Mouse (Mus musculus) heart, embryonic 14.5 days (tissue): Measurements from ENCODE around the gene Uox. TPM values are rescaled to one million over a fixed set of nuclear protein-coding genes. Genes with fewer than 3 reads are reported as not detected.

Experiments used
- ATAC-seq: fragments of 200-750 bp; cut with Nextera tagmentation; 2 replicates; pipeline ENCODE4 v1.8.0; 2017; ENCODE audit warnings: low read depth, moderate TSS enrichment; ENCODE audit not compliant: insufficient number of reproducible peaks, insufficient read depth, low FRiP score
- H3K27ac ChIP-seq, 2 experiments: fragments of 200-500 bp in 1 of 2; fragments of 300-500 bp in 1 of 2; sonication (generic) in 1 of 2; replicated peaks in 1 of 2; 2 replicates each; pipeline ENCODE4 v1.5.1; 2012 to 2014; ENCODE audit warnings: low read depth in 2 of 2, low read length in 2 of 2, control low read depth in 1 of 2, mild to moderate bottlenecking in 1 of 2, mixed read lengths in 1 of 2; ENCODE audit not compliant: control insufficient read depth in 1 of 2, insufficient read depth in 1 of 2
- H3K27me3 ChIP-seq: fragments of 300-500 bp; sonication (generic); 2 replicates; pipeline ENCODE4 v1.6.1; 2014; ENCODE audit warnings: mild to moderate bottlenecking, low read length, control low read depth; ENCODE audit not compliant: control insufficient read depth, insufficient read depth
- H3K36me3 ChIP-seq: fragments of 300-500 bp; sonication (generic); 2 replicates; pipeline ENCODE4 v1.6.1; 2014; ENCODE audit warnings: mild to moderate bottlenecking, control low read depth, low read length, mixed read lengths; ENCODE audit not compliant: control insufficient read depth, insufficient read depth
- H3K4me1 ChIP-seq, 2 experiments: fragments of 200-500 bp in 1 of 2; fragments of 300-500 bp in 1 of 2; sonication (generic) in 1 of 2; 2 replicates each; pipeline ENCODE4 v1.6.1; 2012 to 2014; ENCODE audit warnings: low read length in 2 of 2, control low read depth in 1 of 2, mixed read lengths in 1 of 2; ENCODE audit not compliant: control insufficient read depth in 2 of 2, insufficient read depth in 2 of 2
- H3K4me2 ChIP-seq: fragments of 300-500 bp; sonication (generic); 2 replicates; pipeline ENCODE4 v1.6.1; 2014; ENCODE audit warnings: mild to moderate bottlenecking, low read length
- H3K4me3 ChIP-seq, 2 experiments: fragments of 200-500 bp in 1 of 2; fragments of 300-500 bp in 1 of 2; sonication (generic) in 1 of 2; 2 replicates each; pipeline ENCODE4 v1.5.1; 2012 to 2014; ENCODE audit warnings: low read length in 2 of 2, mild to moderate bottlenecking in 2 of 2, control low read depth in 1 of 2, low read depth in 1 of 2, moderate library complexity in 1 of 2; ENCODE audit not compliant: control insufficient read depth in 1 of 2, insufficient read depth in 1 of 2
- H3K9ac ChIP-seq: fragments of 300-500 bp; sonication (generic); 2 replicates; pipeline ENCODE4 v1.6.1; 2014; ENCODE audit warnings: mild to moderate bottlenecking, low read length
- H3K9me3 ChIP-seq: fragments of 300-500 bp; sonication (generic); 2 replicates; pipeline ENCODE4 v1.6.1; 2016; ENCODE audit warnings: low read length, control low read depth; ENCODE audit not compliant: control insufficient read depth
- WGBS: fragments of 180-500 bp; shearing (Covaris S2); extraction: QIAGEN DNeasy Blood & Tissue Kit; methylation state at CpG from one replicate; pipeline ENCODE4 v1.1.7; 2014; 5-methylcytosine and 5-hydroxymethylcytosine counted together
- polyA plus RNA-seq: library from polyadenylated mRNA; unstranded; fragments of >200 nt; fragmentation: Nextera tagmentation; extraction: Ambion mirVana; gene quantifications from 2 replicates; pipeline ENCODE4 v1.2.1, GENCODE M21; 2014

Gene Uox
- polyA plus RNA-seq, 1 experiment from 2014 or later, result not detected

- no peak for ATAC-seq
- H3K36me3 ChIP-seq, result no peaks in the 10 kb centered on the region
- H3K4me3 ChIP-seq, result no peak overlapping the region
Measured at GRCm38 (mm10) chr3:146583908-146584307, 13.7 kb downstream of the Uox start.

GRCm38 (mm10) chr3:146586616-146587015 is 16.4 kb downstream of the Uox start:
- Histone ChIP-seq H3K4me1 (peaks cover 2 to 6% of the 10 kb centered on the region in 2 experiments; a peak in 2 of 4 replicates), H3K9ac (no peak overlapping the region), H3K27me3 (no peaks in the 10 kb centered on the region), H3K4me2 (no peak overlapping the region), H3K4me3 (no peak overlapping the region), H3K9me3 (no peaks in the 10 kb centered on the region), H3K36me3 (no peaks in the 10 kb centered on the region), H3K27ac (no peak overlapping the region)
- no peak for ATAC-seq
- WGBS, result 94% methylated on average over 14 of the region's 14 CpGs

More at GRCm38 (mm10) chr3:146583908-146584307, 13.7 kb downstream of the Uox start:
- no peaks in the 10 kb centered on the region for H3K9me3 ChIP-seq
- H3K9ac ChIP-seq, result no peak overlapping the region; the same call in 1 of the 2 replicates
- peaks cover 2 to 6% of the 10 kb centered on the region in 2 experiments; a peak in 2 of 4 replicates for H3K4me1 ChIP-seq
- H3K27me3 ChIP-seq, result no peaks in the 10 kb centered on the region
- peak overlapping the region; percentile 43 for H3K4me2 ChIP-seq
- 44% methylated on average over 5 of the region's 5 CpGs for WGBS
- no peak overlapping the region for H3K27ac ChIP-seq

GRCm38 (mm10) chr3:146589523-146589922 is 19.3 kb downstream of the Uox start:
- no peak overlapping the region for H3K4me3 ChIP-seq
- no peak overlapping the region for H3K9ac ChIP-seq
- H3K4me2 ChIP-seq, result no peak overlapping the region
- no peaks in the 10 kb centered on the region for H3K27me3 ChIP-seq
- H3K4me1 ChIP-seq, result no peaks in the 10 kb centered on the region
- H3K36me3 ChIP-seq, result no peaks in the 10 kb centered on the region
- H3K27ac ChIP-seq, result no peak overlapping the region
- WGBS, result 65% methylated on average over 6 of the region's 6 CpGs
- no peak for ATAC-seq
- no peaks in the 10 kb centered on the region for H3K9me3 ChIP-seq

- Histone ChIP-seq H3K9me3 (no peaks in the 10 kb centered on the region), H3K4me3 (no peak overlapping the region), H3K27me3 (no peaks in the 10 kb centered on the region), H3K27ac (no peak overlapping the region), H3K4me1 (no peaks in the 10 kb centered on the region; a peak in 1 of 4 replicates), H3K36me3 (no peaks in the 10 kb centered on the region), H3K4me2 (no peak overlapping the region), H3K9ac (no peak overlapping the region)
- WGBS, result 92% methylated on average over 7 of the region's 7 CpGs
- ATAC-seq, result no peak
Measured at GRCm38 (mm10) chr3:146591159-146591558, 20.9 kb downstream of the Uox start.

- Histone ChIP-seq H3K9me3 (no peaks in the 10 kb centered on the region), H3K9ac (no peak overlapping the region), H3K27me3 (no peaks in the 10 kb centered on the region), H3K4me1 (no peaks in the 10 kb centered on the region; a peak in 1 of 4 replicates), H3K4me2 (no peak overlapping the region), H3K36me3 (no peaks in the 10 kb centered on the region), H3K4me3 (no peak overlapping the region), H3K27ac (no peak overlapping the region)
- no peak for ATAC-seq
- WGBS, result 81% methylated on average over 2 of the region's 2 CpGs
Measured at GRCm38 (mm10) chr3:146591601-146592000, 21.4 kb downstream of the Uox start.

- Histone ChIP-seq H3K27ac (no peak overlapping the region), H3K9ac (no peak overlapping the region), H3K9me3 (no peaks in the 10 kb centered on the region), H3K27me3 (no peaks in the 10 kb centered on the region), H3K36me3 (no peaks in the 10 kb centered on the region), H3K4me3 (no peak overlapping the region), H3K4me2 (no peak overlapping the region), H3K4me1 (peaks cover 0 to 2% of the 10 kb centered on the region in 2 experiments; a peak in 2 of 4 replicates)
- ATAC-seq, result no peak
- WGBS, result 73% methylated on average over 6 of the region's 6 CpGs
Measured at GRCm38 (mm10) chr3:146595440-146595839, 25.2 kb downstream of the Uox start.

- no peaks in the 10 kb centered on the region for H3K36me3 ChIP-seq
- no peak overlapping the region for H3K27ac ChIP-seq
- no peak overlapping the region for H3K4me2 ChIP-seq
- no peaks in the 10 kb centered on the region for H3K9me3 ChIP-seq
- no peak for ATAC-seq
- no peak overlapping the region for H3K9ac ChIP-seq
- H3K4me1 ChIP-seq, result peaks cover 9 to 11% of the 10 kb centered on the region in 2 experiments
- no peaks in the 10 kb centered on the region for H3K27me3 ChIP-seq
- no peak overlapping the region for H3K4me3 ChIP-seq
- 83% methylated on average over 8 of the region's 8 CpGs for WGBS
Measured at GRCm38 (mm10) chr3:146596387-146596786, 26.2 kb downstream of the Uox start.

- Histone ChIP-seq H3K9ac (no peak overlapping the region), H3K4me2 (no peak overlapping the region), H3K4me3 (no peak overlapping the region), H3K4me1 (peaks cover 14% of the 10 kb centered on the region in 2 experiments), H3K27ac (no peak overlapping the region), H3K36me3 (no peaks in the 10 kb centered on the region), H3K27me3 (no peaks in the 10 kb centered on the region), H3K9me3 (no peaks in the 10 kb centered on the region)
- 85% methylated on average over 7 of the region's 7 CpGs for WGBS
- no peak for ATAC-seq
Measured at GRCm38 (mm10) chr3:146596864-146597263, 26.6 kb downstream of the Uox start.
